Mouse (Mus musculus) liver, embryonic 14.5 days (tissue): ENCODE data around the gene Chid1. TPM values are rescaled to one million over a fixed set of nuclear protein-coding genes. Genes with fewer than 3 reads are reported as not detected.

Experiments used
- ATAC-seq: fragments of 200-750 bp; cut with Nextera tagmentation; 2 replicates; pipeline ENCODE4 v1.8.0; 2017; ENCODE audit warnings: moderate number of reproducible peaks, mild to moderate bottlenecking, moderate library complexity; ENCODE audit not compliant: insufficient read depth
- DNase-seq, 3 experiments: peaks; one replicate each; pipeline ENCODE4 v3.0.0-alpha.2; 2012 to 2013; ENCODE audit warnings: low read depth in 3 of 3, low spot score in 3 of 3
- H3K27ac ChIP-seq: fragments of 300-500 bp; sonication (generic); 2 replicates; pipeline ENCODE4 v1.5.1; 2014; ENCODE audit warnings: moderate library complexity, mild to moderate bottlenecking, control low read depth, inconsistent platforms
- H3K27me3 ChIP-seq: fragments of 300-500 bp; sonication (generic); 2 replicates; pipeline ENCODE4 v1.6.1; 2014; ENCODE audit warnings: mild to moderate bottlenecking, low read length, moderate library complexity; ENCODE audit not compliant: control insufficient read depth, insufficient read depth
- H3K36me3 ChIP-seq: fragments of 300-500 bp; sonication (generic); replicated peaks from 2 replicates; pipeline ENCODE4 v1.6.1; 2014; ENCODE audit warnings: low read depth; ENCODE audit not compliant: control insufficient read depth, insufficient read depth
- H3K4me1 ChIP-seq, 2 experiments: fragments of 200-500 bp in 1 of 2; fragments of 300-500 bp in 1 of 2; sonication (generic) in 1 of 2; replicated peaks; 2 replicates each; pipeline ENCODE4 v1.6.1; 2012 to 2014; ENCODE audit warnings: antibody characterized with exemption in 1 of 2, inconsistent platforms in 1 of 2, low read length in 1 of 2; ENCODE audit not compliant: control insufficient read depth in 2 of 2, insufficient read depth in 2 of 2
- H3K4me2 ChIP-seq: fragments of 300-500 bp; sonication (generic); 2 replicates; pipeline ENCODE4 v1.6.1; 2014; ENCODE audit warnings: low read depth, mild to moderate bottlenecking, control low read depth, moderate library complexity
- H3K4me3 ChIP-seq, 2 experiments: fragments of 200-500 bp in 1 of 2; fragments of 300-500 bp in 1 of 2; sonication (generic) in 1 of 2; 2 replicates each; pipeline ENCODE4 v1.5.1; 2012 to 2014; ENCODE audit warnings: low read depth in 2 of 2, low read length in 2 of 2, mild to moderate bottlenecking in 2 of 2, control low read depth in 1 of 2, inconsistent platforms in 1 of 2, moderate library complexity in 1 of 2; ENCODE audit not compliant: insufficient read depth in 1 of 2
- H3K9ac ChIP-seq: fragments of 300-500 bp; sonication (generic); replicated peaks from 2 replicates; pipeline ENCODE4 v1.6.1; 2014; ENCODE audit warnings: mild to moderate bottlenecking, control low read depth, moderate library complexity
- H3K9me3 ChIP-seq: fragments of 300-500 bp; sonication (generic); 2 replicates; pipeline ENCODE4 v1.6.1; 2016; ENCODE audit warnings: low read length, mixed read lengths; ENCODE audit not compliant: control insufficient read depth
- CTCF ChIP-seq: IDR thresholded peaks from 2 replicates; pipeline ENCODE4 v1.5.1; 2016; ENCODE audit warnings: antibody characterized with exemption, low read depth, control low read depth
- EP300 ChIP-seq: IDR thresholded peaks from 2 replicates; pipeline ENCODE4 v1.6.1; 2016; ENCODE audit warnings: antibody characterized with exemption, low read depth
- WGBS: fragments of 180-500 bp; shearing (Covaris S2); extraction: QIAGEN DNeasy Blood & Tissue Kit; methylation state at CpG from one replicate; pipeline ENCODE4 v1.1.7; 2014; ENCODE audit not compliant: insufficient replicate concordance; 5-methylcytosine and 5-hydroxymethylcytosine counted together
- polyA plus RNA-seq, 2 experiments: library from polyadenylated mRNA; depleted of rRNA in 1 of 2; stranded (reverse) in 1 of 2; unstranded in 1 of 2; fragments of >200 nt; fragmentation: Nextera tagmentation in 1 of 2; extraction: Ambion mirVana in 1 of 2; gene quantifications; 2 replicates each; pipeline versions ENCODE4 v1.2.1 to v1.2.3; 2012 to 2014

Chid1 gene
- polyA plus RNA-seq, 2 experiments: 12.1 to 23.0 TPM

GRCm38 (mm10) chr7:141492738-141493137 is 46.9 kb downstream of the Chid1 start:
- Histone ChIP-seq H3K9me3 (no peaks in the 10 kb centered on the region), H3K36me3 (0 out of 2 replicates have a peak, but pooled peaks cover 8% of the 10 kb centered on the region), H3K9ac (no peak overlapping the region), H3K27ac (no peak overlapping the region), H3K4me1 (no peaks in the 10 kb centered on the region; a peak in 1 of 4 replicates), H3K4me2 (no peak overlapping the region), H3K27me3 (no peaks in the 10 kb centered on the region), H3K4me3 (no peak overlapping the region)
- no peak for DNase-seq
- no peak for TF ChIP-seq EP300
- no peak for TF ChIP-seq CTCF
- ATAC-seq: no peak
- 72% methylated on average over 5 of the region's 5 CpGs for WGBS

- DNase-seq: peak in 1 of 3 experiments; percentile 53
- Histone ChIP-seq H3K4me1 (no peaks in the 10 kb centered on the region; a peak in 1 of 4 replicates), H3K27ac (no peak overlapping the region), H3K9me3 (no peaks in the 10 kb centered on the region), H3K4me3 (no peak overlapping the region), H3K36me3 (0 out of 2 replicates have a peak, but pooled peaks cover 8% of the 10 kb centered on the region), H3K9ac (no peak overlapping the region), H3K27me3 (no peaks in the 10 kb centered on the region), H3K4me2 (no peak overlapping the region)
- ATAC-seq: peak; percentile 68
- 33% methylated on average over 2 of the region's 2 CpGs for WGBS
- TF ChIP-seq CTCF: peak; percentile 83
- TF ChIP-seq EP300: no peak
These were observed 48.5 kb downstream of the Chid1 start for GRCm38 (mm10) chr7:141491151-141491550.

- Histone ChIP-seq H3K4me3 (no peak overlapping the region), H3K9ac (no peak overlapping the region), H3K4me2 (no peak overlapping the region), H3K36me3 (0 out of 2 replicates have a peak, but pooled peaks cover 2% of the 10 kb centered on the region), H3K27me3 (peaks cover 8% of the 10 kb centered on the region), H3K4me1 (no peaks in the 10 kb centered on the region; a peak in 1 of 4 replicates), H3K27ac (no peak overlapping the region), H3K9me3 (no peaks in the 10 kb centered on the region)
- ATAC-seq (no peak), DNase-seq (no peak)
- 68% methylated on average over 7 of the region's 7 CpGs for WGBS
- TF ChIP-seq EP300 (no peak), CTCF (no peak)
These were observed 52.5 kb downstream of the Chid1 start for GRCm38 (mm10) chr7:141487141-141487540.

GRCm38 (mm10) chr7:141486239-141486638 is 53.4 kb downstream of the Chid1 start:
- H3K4me1 ChIP-seq: peaks cover 0 to under 1% of the 10 kb centered on the region in 2 experiments; a peak in 2 of 4 replicates
- ATAC-seq: no peak
- DNase-seq: no peak
- no peak overlapping the region for H3K4me3 ChIP-seq
- no peak overlapping the region for H3K9ac ChIP-seq
- 74% methylated on average over 1 of the region's 1 CpGs for WGBS
- no peak for TF ChIP-seq CTCF
- no peak for TF ChIP-seq EP300
- no peak overlapping the region for H3K4me2 ChIP-seq
- H3K36me3 ChIP-seq: no peaks in the 10 kb centered on the region
- no peak overlapping the region for H3K27ac ChIP-seq
- H3K9me3 ChIP-seq: no peaks in the 10 kb centered on the region
- H3K27me3 ChIP-seq: peaks cover 17% of the 10 kb centered on the region

GRCm38 (mm10) chr7:141485606-141486005 is 54.1 kb downstream of the Chid1 start:
- no peaks in the 10 kb centered on the region for H3K9me3 ChIP-seq
- no peak overlapping the region for H3K4me3 ChIP-seq
- H3K4me1 ChIP-seq: peaks cover 4 to 5% of the 10 kb centered on the region in 2 experiments
- WGBS: 65% methylated on average over 2 of the region's 2 CpGs
- H3K36me3 ChIP-seq: no peaks in the 10 kb centered on the region
- TF ChIP-seq CTCF (no peak), EP300 (no peak)
- no peak overlapping the region for H3K27ac ChIP-seq
- peaks cover 20% of the 10 kb centered on the region for H3K27me3 ChIP-seq
- DNase-seq: no peak
- no peak overlapping the region for H3K9ac ChIP-seq
- ATAC-seq: no peak
- H3K4me2 ChIP-seq: no peak overlapping the region
